Mouse (Mus musculus) liver, postnatal 0 days (tissue): ENCODE results near the gene Inpp5k.

Source experiments
- CTCF ChIP-seq: sonication (generic); IDR thresholded peaks from 2 replicates; pipeline ENCODE4 v1.5.1; 2016; ENCODE audit warnings: antibody characterized with exemption, low read depth
- EP300 ChIP-seq: IDR thresholded peaks from 2 replicates; pipeline ENCODE4 v1.6.1; 2016; ENCODE audit warnings: antibody characterized with exemption, low read depth, mild to moderate bottlenecking

GRCm38 (mm10) chr11:75654471-75655390, 23.9 kb downstream of the Inpp5k start:
- TF ChIP-seq CTCF (0 out of 2 replicates have a peak, but pooled peaks have one; percentile 2), EP300 (peak; percentile 46; the same call in 1 of the 2 replicates)
